Mouse (Mus musculus) kidney, embryonic 15.5 days (tissue): ENCODE measurements around the gene Tnp2. TPM values are rescaled to one million over a fixed set of nuclear protein-coding genes. Genes with fewer than 3 reads are reported as not detected.

Experiments used
- ATAC-seq: fragments of 200-750 bp; cut with Nextera tagmentation; replicated peaks from 2 replicates; pipeline ENCODE4 v1.8.0; 2017; ENCODE audit warnings: moderate TSS enrichment; ENCODE audit not compliant: low FRiP score
- H3K27ac ChIP-seq: fragments of 300-500 bp; sonication (generic); 2 replicates; pipeline ENCODE4 v1.5.1; 2015; ENCODE audit warnings: mild to moderate bottlenecking, inconsistent platforms
- H3K27me3 ChIP-seq: fragments of 300-500 bp; sonication (generic); 2 replicates; pipeline ENCODE4 v1.6.1; 2015; ENCODE audit warnings: inconsistent platforms
- H3K36me3 ChIP-seq: fragments of 300-500 bp; sonication (generic); 2 replicates; pipeline ENCODE4 v1.6.1; 2015; ENCODE audit warnings: inconsistent platforms
- H3K4me1 ChIP-seq: fragments of 300-500 bp; sonication (generic); 2 replicates; pipeline ENCODE4 v1.6.1; 2015; ENCODE audit warnings: inconsistent platforms
- H3K4me2 ChIP-seq: fragments of 300-500 bp; sonication (generic); 2 replicates; pipeline ENCODE4 v1.6.1; 2015; ENCODE audit warnings: moderate library complexity, mild to moderate bottlenecking, inconsistent platforms
- H3K4me3 ChIP-seq: fragments of 300-500 bp; sonication (generic); replicated peaks from 2 replicates; pipeline ENCODE4 v1.5.1; 2015; ENCODE audit warnings: mild to moderate bottlenecking, inconsistent platforms
- H3K9ac ChIP-seq: fragments of 300-500 bp; sonication (generic); 2 replicates; pipeline ENCODE4 v1.6.1; 2015; ENCODE audit warnings: mild to moderate bottlenecking, inconsistent platforms
- H3K9me3 ChIP-seq: fragments of 300-500 bp; sonication (generic); replicated peaks from 2 replicates; pipeline ENCODE4 v1.6.1; 2016; ENCODE audit warnings: inconsistent platforms
- WGBS: fragments of 180-500 bp; shearing (Covaris S2); methylation state at CpG from one replicate; pipeline ENCODE4 v1.1.7; 2015; ENCODE audit warnings: mixed read lengths; 5-methylcytosine and 5-hydroxymethylcytosine counted together
- polyA plus RNA-seq: library from polyadenylated mRNA; unstranded; fragments of >200 nt; fragmentation: Nextera tagmentation; extraction: Ambion mirVana; gene quantifications from 2 replicates; pipeline ENCODE4 v1.2.1, GENCODE M21; 2015

The Tnp2 gene
- polyA plus RNA-seq, 1 experiment from 2014 or later: not detected

DNA sequence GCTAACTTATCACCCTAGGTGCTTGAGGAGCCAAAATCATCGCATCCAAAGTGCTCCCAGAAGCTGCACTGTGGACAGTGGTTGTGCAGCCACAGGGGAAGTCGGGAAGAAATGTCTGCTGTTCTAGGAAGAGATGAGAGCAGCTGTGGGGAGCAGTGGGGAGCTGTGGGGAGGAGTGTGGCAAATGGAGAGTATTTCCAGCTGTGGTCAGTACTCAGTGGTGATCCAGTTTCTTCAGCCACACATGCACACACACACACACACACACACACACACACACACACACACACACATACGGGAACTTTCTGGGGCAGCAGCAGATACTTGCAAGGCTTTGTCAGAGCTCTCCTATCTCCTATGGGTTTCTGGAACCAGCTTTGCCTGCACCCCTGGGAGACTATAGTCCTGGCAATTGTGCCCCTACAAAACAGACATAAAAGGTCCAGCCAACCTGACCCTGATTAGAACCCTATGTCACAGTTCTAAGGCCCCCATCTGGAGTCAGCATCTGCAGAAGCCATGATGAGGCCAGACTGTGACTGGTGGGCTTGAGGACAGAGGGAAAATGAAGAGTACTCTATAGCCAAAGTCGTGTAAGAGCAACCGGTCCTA is 25.8 kb downstream of the Tnp2 start:
- Histone ChIP-seq H3K9ac (no peak overlapping the region), H3K9me3 (no peaks in the 10 kb centered on the region), H3K36me3 (no peaks in the 10 kb centered on the region), H3K4me3 (no peak overlapping the region), H3K4me2 (no peak overlapping the region), H3K4me1 (peaks cover 6% of the 10 kb centered on the region; the same call in 1 of the 2 replicates), H3K27me3 (no peaks in the 10 kb centered on the region), H3K27ac (no peak overlapping the region)
- ATAC-seq: no peak
- 69% methylated on average over 5 of the region's 5 CpGs for WGBS

DNA sequence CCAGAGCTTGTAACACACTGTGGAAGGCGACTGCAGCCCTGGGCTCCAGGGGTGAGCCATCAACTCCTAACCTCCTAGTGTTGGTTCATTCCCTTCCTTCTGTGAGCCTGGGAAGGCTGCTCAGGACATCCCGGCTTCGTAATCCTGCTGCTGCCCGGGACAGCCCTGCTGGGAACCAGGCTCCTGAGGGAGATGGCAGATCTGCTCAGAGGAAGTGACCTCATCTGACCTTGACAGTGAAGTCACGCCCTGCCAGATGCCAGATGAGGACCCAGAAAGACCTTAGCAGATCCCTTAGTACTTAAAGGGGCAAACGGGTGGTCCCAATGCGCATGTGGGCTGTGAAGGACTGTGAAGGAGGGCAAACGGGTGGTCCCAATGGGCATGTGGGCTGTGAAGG is 27.3 kb downstream of the Tnp2 start:
- no peak for ATAC-seq
- 68% methylated on average over 8 of the region's 8 CpGs for WGBS
- Histone ChIP-seq H3K27ac (no peak overlapping the region), H3K4me2 (no peak overlapping the region), H3K9ac (no peak overlapping the region), H3K27me3 (no peaks in the 10 kb centered on the region), H3K9me3 (no peaks in the 10 kb centered on the region), H3K36me3 (no peaks in the 10 kb centered on the region), H3K4me1 (peaks cover 6% of the 10 kb centered on the region; the same call in 1 of the 2 replicates), H3K4me3 (no peak overlapping the region)

- Histone ChIP-seq H3K4me3 (no peak overlapping the region), H3K9ac (no peak overlapping the region), H3K27me3 (no peaks in the 10 kb centered on the region), H3K4me1 (no peaks in the 10 kb centered on the region), H3K36me3 (no peaks in the 10 kb centered on the region), H3K4me2 (no peak overlapping the region), H3K9me3 (no peaks in the 10 kb centered on the region), H3K27ac (no peak overlapping the region)
- ATAC-seq: no peak
- 72% methylated on average over 6 of the region's 6 CpGs for WGBS
These were observed 32.3 kb downstream of the Tnp2 start for GRCm38 (mm10) chr16:10756168-10756567.

DNA sequence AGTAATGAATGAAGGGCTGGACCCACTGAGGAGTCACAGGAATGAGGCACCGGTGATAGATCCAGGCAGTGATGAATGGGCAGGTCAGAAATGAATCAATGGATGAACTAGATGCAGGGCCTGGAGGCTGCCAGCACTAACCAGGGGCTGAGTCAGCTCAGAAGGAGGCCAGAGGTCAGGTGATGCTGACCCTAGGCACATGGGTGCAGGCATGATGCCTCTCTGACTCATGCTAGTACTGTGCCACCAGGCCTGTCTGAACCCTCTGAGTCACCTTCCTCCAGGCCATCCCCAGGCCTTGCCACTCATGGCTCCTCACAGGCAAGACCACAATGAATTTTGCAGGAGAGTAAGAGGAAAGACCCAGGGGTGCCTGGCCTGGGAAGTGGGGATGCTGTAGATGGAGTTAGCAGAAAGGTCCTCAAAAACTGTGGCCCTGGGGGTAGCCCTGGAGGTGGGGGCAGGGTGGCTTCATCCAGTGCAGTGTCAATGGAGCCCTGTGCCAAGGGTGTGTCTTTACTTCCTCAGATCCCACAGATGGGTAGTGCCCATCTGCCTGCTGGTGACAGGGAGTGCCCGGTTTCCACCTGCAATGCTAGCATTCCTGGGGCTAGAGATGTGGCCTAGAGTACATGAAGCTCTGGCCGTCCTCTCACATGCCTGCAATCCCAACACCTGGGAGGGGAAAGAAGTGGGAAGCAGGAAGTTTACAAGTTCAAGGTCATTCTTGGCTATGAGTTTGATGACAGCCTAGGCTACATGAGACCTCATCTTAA is 33.8 kb downstream of the Tnp2 start:
- H3K9me3 ChIP-seq: no peaks in the 10 kb centered on the region
- no peak overlapping the region for H3K9ac ChIP-seq
- no peaks in the 10 kb centered on the region for H3K36me3 ChIP-seq
- H3K27me3 ChIP-seq: no peaks in the 10 kb centered on the region
- H3K27ac ChIP-seq: no peak overlapping the region
- no peak overlapping the region for H3K4me3 ChIP-seq
- ATAC-seq: no peak
- H3K4me1 ChIP-seq: 0 out of 2 replicates have a peak, but pooled peaks cover 3% of the 10 kb centered on the region
- H3K4me2 ChIP-seq: no peak overlapping the region
- WGBS: 85% methylated on average over 3 of the region's 3 CpGs

DNA sequence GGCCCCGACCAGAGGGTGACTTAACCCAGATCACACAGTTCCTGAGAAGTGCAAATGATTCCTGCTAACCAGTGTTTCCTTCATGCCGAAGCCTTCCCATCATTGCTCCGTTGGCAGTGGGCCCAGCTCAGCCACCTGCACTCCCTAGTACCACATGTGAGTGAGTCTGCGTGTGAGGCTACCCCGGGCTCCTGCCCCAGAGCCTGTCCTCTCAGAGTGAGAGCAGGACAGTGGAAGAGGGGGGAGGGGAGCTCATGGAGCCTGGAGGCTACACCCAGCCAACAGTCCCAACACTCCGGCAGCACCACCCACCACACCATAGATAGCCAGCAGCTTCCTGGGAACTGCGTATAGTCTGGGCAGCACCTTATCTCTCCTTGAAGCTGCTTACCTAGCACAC is 38.6 kb downstream of the Tnp2 start:
- Histone ChIP-seq H3K36me3 (no peaks in the 10 kb centered on the region), H3K9me3 (no peaks in the 10 kb centered on the region), H3K4me3 (no peak overlapping the region), H3K27ac (no peak overlapping the region), H3K9ac (no peak overlapping the region), H3K4me1 (peaks cover 5% of the 10 kb centered on the region; the same call in 1 of the 2 replicates), H3K27me3 (no peaks in the 10 kb centered on the region), H3K4me2 (no peak overlapping the region)
- 53% methylated on average over 7 of the region's 7 CpGs for WGBS
- ATAC-seq: peak; percentile 57; the same call in 1 of the 2 replicates

DNA sequence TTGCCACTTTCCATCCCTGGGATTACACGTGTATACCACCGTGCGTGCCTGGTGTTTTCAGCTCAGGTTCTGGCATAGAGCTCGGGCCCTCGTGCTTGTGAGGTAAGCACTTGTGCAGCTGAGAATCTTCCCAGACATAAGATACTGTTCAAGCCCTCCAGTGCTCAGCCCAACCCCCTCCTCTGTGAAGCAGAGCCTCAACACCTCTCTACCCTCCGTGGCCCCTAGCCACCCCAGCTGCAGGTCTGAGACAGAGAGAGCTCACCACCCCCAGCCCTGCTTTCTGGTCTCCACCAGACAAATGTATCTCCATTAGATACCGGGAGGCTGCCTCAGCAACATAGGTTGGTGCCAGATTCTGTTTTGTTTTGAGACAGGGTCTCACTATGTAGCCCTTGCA is 39.2 kb downstream of the Tnp2 start:
- no peaks in the 10 kb centered on the region for H3K9me3 ChIP-seq
- H3K36me3 ChIP-seq: no peaks in the 10 kb centered on the region
- peaks cover 11% of the 10 kb centered on the region; the same call in 1 of the 2 replicates for H3K4me1 ChIP-seq
- no peak overlapping the region for H3K27ac ChIP-seq
- no peak overlapping the region for H3K4me3 ChIP-seq
- H3K27me3 ChIP-seq: no peaks in the 10 kb centered on the region
- no peak overlapping the region for H3K4me2 ChIP-seq
- no peak for ATAC-seq
- H3K9ac ChIP-seq: no peak overlapping the region
- 56% methylated on average over 7 of the region's 7 CpGs for WGBS

DNA sequence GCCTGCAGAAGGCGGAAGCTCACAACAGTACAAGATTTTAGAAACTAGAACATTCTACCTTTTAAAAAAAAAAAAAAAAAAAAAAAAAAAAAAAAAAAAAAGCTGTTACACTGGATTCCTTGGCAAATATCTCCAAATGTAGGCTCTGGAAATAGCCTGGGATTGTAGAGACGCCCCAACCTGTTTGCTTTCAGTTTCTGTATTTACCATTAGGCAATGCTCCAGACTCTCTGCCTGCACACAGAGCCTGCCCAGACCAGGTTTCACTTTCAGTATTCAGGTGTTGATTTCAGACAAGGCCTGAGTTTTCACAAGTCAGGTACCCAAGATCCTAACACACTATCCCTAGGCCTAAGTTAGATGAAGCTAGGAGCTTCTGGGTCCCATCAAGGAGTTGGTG is 47.4 kb downstream of the Tnp2 start:
- Histone ChIP-seq H3K4me1 (peaks cover 36% of the 10 kb centered on the region), H3K36me3 (no peaks in the 10 kb centered on the region), H3K9ac (no peak overlapping the region), H3K9me3 (no peaks in the 10 kb centered on the region), H3K4me2 (no peak overlapping the region), H3K27ac (no peak overlapping the region), H3K4me3 (no peak overlapping the region), H3K27me3 (no peaks in the 10 kb centered on the region)
- 93% methylated on average over 2 of the region's 2 CpGs for WGBS
- ATAC-seq: no peak

DNA sequence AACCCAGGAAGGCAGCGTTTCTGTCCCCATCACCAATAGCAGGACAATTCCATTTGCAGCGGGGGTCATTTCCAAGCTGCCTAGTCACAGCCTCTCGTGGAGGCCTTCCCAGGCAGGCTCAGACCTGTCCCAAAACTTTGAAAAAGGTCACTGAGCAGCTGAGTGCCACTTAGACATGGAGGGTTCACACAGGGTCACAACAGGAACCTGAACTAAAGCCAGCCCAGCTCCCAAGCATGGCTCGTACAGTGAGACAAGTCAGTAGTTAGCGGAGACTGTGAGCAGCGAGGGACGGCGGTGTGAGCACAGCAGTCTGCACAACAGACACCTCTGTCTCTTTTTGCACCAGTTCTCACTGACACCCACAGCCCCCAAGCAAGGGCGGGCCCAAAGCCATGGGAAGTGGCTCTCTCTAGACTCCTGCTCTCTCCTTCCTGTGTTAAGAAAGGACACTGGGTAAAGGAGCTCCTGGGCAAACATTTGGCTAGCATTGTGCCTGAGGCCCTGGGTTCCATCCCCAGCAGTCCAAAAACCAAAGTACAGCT is 48.5 kb downstream of the Tnp2 start:
- no peaks in the 10 kb centered on the region for H3K9me3 ChIP-seq

DNA sequence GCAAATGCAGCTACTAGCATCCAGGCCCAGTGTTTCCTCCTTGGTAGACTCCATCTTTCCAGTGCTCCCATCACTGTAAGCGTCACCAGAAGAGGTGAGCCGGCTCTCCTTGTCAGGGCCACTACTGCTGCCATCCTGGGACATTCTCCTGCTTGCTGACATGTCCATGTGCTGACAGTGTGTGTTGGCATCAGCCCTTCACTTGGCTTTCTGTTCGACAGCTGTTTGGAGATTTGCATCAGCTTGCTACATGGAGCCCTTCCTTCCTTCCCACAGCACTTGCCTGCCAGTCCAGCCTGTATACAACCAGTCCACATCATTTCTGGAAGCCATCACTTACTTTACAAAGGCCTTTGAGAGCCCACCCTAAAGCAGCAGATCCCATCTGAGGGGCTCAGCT is 49.6 kb downstream of the Tnp2 start:
- H3K36me3 ChIP-seq: no peaks in the 10 kb centered on the region
- H3K4me3 ChIP-seq: no peak overlapping the region
- 91% methylated on average over 3 of the region's 3 CpGs for WGBS
- no peak for ATAC-seq
- H3K27me3 ChIP-seq: no peaks in the 10 kb centered on the region
- H3K27ac ChIP-seq: peak overlapping the region; percentile 88
- peaks cover 25% of the 10 kb centered on the region for H3K4me1 ChIP-seq
- H3K4me2 ChIP-seq: no peak overlapping the region
- no peaks in the 10 kb centered on the region for H3K9me3 ChIP-seq
- H3K9ac ChIP-seq: no peak overlapping the region

More for the DNA sequence above, 48.5 kb downstream of the Tnp2 start:
- Histone ChIP-seq H3K27ac (no peak overlapping the region), H3K27me3 (no peaks in the 10 kb centered on the region), H3K4me3 (no peak overlapping the region), H3K9ac (no peak overlapping the region), H3K4me2 (no peak overlapping the region), H3K4me1 (peaks cover 34% of the 10 kb centered on the region), H3K36me3 (no peaks in the 10 kb centered on the region)
- no peak for ATAC-seq
- 59% methylated on average over 9 of the region's 9 CpGs for WGBS

Other genes with a start within 250 kb of the Tnp2 start
- 18.4 and 18.5 TPM in 2 replicates for gene Dexi, start 245.6 kb downstream of the Tnp2 start, polyA plus RNA-seq
- 34.7 and 35.0 TPM in 2 replicates for gene Clec16a, start 243.3 kb downstream of the Tnp2 start, polyA plus RNA-seq
- gene Socs1, start 3.1 kb downstream of the Tnp2 start, polyA plus RNA-seq: 6.9 and 7.8 TPM in 2 replicates
- not detected in 2 replicates for gene Prm3, start 2.3 kb upstream of the Tnp2 start, polyA plus RNA-seq
- gene Prm2, start 7.5 kb upstream of the Tnp2 start, polyA plus RNA-seq: not detected in 2 replicates
- gene Prm1, start 17.2 kb upstream of the Tnp2 start, polyA plus RNA-seq: 0.51 TPM in 1 of 2 replicates, not detected in the other
- not detected in 2 replicates for gene Gm11172, start 24.3 kb upstream of the Tnp2 start, polyA plus RNA-seq
- gene Rmi2, start 46.4 kb upstream of the Tnp2 start, polyA plus RNA-seq: 4.1 and 4.2 TPM in 2 replicates